ENCODE assay signal across 21 mouse cellular contexts in the genomic region with DNA sequence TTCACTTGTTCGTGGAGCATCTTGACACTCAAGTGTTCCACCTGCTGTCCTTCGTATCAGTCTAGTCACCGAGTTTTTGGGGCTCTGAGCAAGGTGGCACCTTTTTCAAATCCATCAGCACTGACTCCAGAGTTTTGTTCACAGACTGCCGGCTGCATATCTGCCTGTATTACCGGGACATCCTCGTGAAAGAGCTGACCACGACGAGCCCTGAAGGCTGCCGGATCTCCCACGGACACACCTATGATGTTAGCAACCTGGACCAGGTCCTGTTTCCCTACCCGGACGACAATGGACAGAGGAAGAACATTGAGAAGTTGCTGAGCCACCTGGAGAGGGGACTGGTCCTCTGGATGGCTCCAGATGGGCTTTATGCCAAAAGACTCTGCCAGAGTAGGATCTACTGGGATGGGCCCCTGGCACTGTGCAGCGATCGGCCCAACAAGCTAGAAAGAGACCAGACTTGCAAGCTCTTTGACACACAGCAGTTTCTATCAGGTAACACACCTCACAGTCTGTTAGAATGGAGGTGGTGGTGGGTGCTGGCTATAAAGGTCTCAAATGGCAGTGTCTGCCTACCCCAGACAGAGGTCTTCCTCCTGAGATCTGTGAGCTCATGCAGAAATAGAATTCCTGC. TPM values are rescaled to one million over a fixed set of nuclear protein-coding genes. Genes with fewer than 3 reads are reported as not detected.
"Had no signal": no experiment of that assay in that cellular context is flagged by ENCODE, and none has a peak within 500 bp of the region (broad histone marks: within the 10 kb centered on the region; RNA-seq: fewer than 3 reads in every experiment).

No protein-coding gene starts in this region.

- H3K36me3 ChIP-seq: midbrain, embryonic 10.5 days; midbrain, embryonic 12.5 days; neural tube, embryonic 13.5 days; neural tube, embryonic 15.5 days; stomach, embryonic 15.5 days had no signal

- H3K4me3 ChIP-seq: midbrain, embryonic 10.5 days; midbrain, embryonic 12.5 days; myocyte; neural tube, embryonic 13.5 days; neural tube, embryonic 15.5 days; stomach, embryonic 15.5 days had no signal

- ATAC-seq: midbrain, embryonic 16.5 days had no signal

- H3K4me1 ChIP-seq: midbrain, embryonic 10.5 days; midbrain, embryonic 12.5 days; neural tube, embryonic 13.5 days; neural tube, embryonic 15.5 days; stomach, embryonic 15.5 days had no signal

- DNase-seq: lung, adult 18-20 months; lung, embryonic 14.5 days; lung, postnatal 10 days; lung, postnatal 4 days; midbrain, embryonic 14.5 days; retina, postnatal 1 day; right cerebral cortex, adult 18-20 months; right cerebral cortex, postnatal 25 days; right cerebral cortex, postnatal 4 days; thymus, adult 2 months; thymus, postnatal 25 days; thymus, postnatal 4 days had no signal

- H3K9ac ChIP-seq: lung, embryonic 14.5 days; midbrain, embryonic 12.5 days; neural tube, embryonic 13.5 days; neural tube, embryonic 15.5 days; stomach, embryonic 15.5 days had no signal

- H3K27me3 ChIP-seq: stomach, embryonic 15.5 days had no signal

- H3K9me3 ChIP-seq: midbrain, embryonic 10.5 days; midbrain, embryonic 12.5 days; neural tube, embryonic 13.5 days; neural tube, embryonic 15.5 days; stomach, embryonic 15.5 days had no signal

- H3K27ac ChIP-seq: midbrain, embryonic 10.5 days; midbrain, embryonic 12.5 days; neural tube, embryonic 13.5 days; neural tube, embryonic 15.5 days; stomach, embryonic 15.5 days; stomach, postnatal 0 days had no signal

- H3K4me2 ChIP-seq: lung, embryonic 14.5 days; midbrain, embryonic 12.5 days; neural tube, embryonic 13.5 days; neural tube, embryonic 15.5 days; stomach, embryonic 15.5 days had no signal

RNA-seq across cellular contexts. Expression of gene Irf4, which starts 8.4 kb away (rescaled TPM):
- polyA plus RNA-seq: midbrain, embryonic 10.5 days; neural tube, embryonic 11.5 days had no signal
